In the genomic region with DNA sequence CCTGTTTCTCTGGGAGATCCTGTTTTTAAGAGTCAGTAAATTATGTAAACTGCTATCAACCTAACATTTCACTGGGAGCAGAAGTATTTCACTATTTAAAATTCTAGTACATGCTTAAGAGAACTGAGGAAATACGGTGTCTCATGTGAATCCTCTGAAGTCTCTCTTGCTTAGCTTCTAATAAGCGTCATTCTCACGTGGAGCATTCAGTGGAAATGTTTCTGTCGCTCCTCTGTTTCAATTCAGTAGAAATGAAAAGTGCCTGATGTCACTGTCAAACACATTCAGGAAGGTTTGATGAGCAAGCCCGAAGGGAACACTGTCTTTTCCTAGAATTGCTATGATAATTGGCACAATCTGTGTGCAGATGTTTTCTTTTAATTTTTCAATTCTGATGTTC, we compare ENCODE assay signal across 30 mouse cellular contexts.
DNase-seq lines count a peak whose midpoint lies in the region; ATAC-seq lines count a peak whose summit lies in the region.
"Had no signal": no experiment of that assay in that cellular context is flagged by ENCODE, and none has a peak within 500 bp of the region (broad histone marks: within the 10 kb centered on the region; RNA-seq: fewer than 3 reads in every experiment).

No protein-coding gene starts in this region.

- H3K9me3 ChIP-seq in midbrain, embryonic 15.5 days = no peaks in the 10 kb centered on the region
- H3K9me3 ChIP-seq in midbrain, embryonic 10.5 days (replicated peaks) = no peaks in the 10 kb centered on the region
- H3K9me3 ChIP-seq: embryonic facial prominence, embryonic 12.5 days; heart, embryonic 13.5 days; hindbrain, embryonic 10.5 days; intestine, embryonic 15.5 days had no signal

- WGBS in midbrain, embryonic 15.5 days = 54% methylated on average over 5 of the region's 5 CpGs
- WGBS in midbrain, embryonic 10.5 days = 85% methylated on average over 5 of the region's 5 CpGs

- H3K36me3 ChIP-seq in midbrain, embryonic 15.5 days (replicated peaks) = no peaks in the 10 kb centered on the region
- H3K36me3 ChIP-seq in midbrain, embryonic 10.5 days = no peaks in the 10 kb centered on the region
- H3K36me3 ChIP-seq: embryonic facial prominence, embryonic 12.5 days; heart, embryonic 13.5 days; hindbrain, embryonic 10.5 days; intestine, embryonic 15.5 days; neural tube, embryonic 15.5 days had no signal

- no peaks in the 10 kb centered on the region for H3K4me1 ChIP-seq in midbrain, embryonic 15.5 days
- H3K4me1 ChIP-seq in midbrain, embryonic 10.5 days = no peaks in the 10 kb centered on the region
- H3K4me1 ChIP-seq: embryonic facial prominence, embryonic 12.5 days; heart, embryonic 13.5 days; hindbrain, embryonic 10.5 days; intestine, embryonic 15.5 days; neural tube, embryonic 15.5 days had no signal

- no peak overlapping the region for H3K9ac ChIP-seq in midbrain, embryonic 15.5 days
- H3K9ac ChIP-seq: embryonic facial prominence, embryonic 12.5 days; heart, embryonic 13.5 days; intestine, embryonic 15.5 days; liver, embryonic 14.5 days; neural tube, embryonic 15.5 days had no signal

- H3K4me2 ChIP-seq in midbrain, embryonic 15.5 days = no peak overlapping the region
- H3K4me2 ChIP-seq: embryonic facial prominence, embryonic 12.5 days; heart, embryonic 13.5 days; intestine, embryonic 15.5 days; neural tube, embryonic 15.5 days had no signal

- ATAC-seq in frontal cortex, adult (ENCODE audit: low TSS enrichment) = 0 out of 2 replicates have a peak, but pooled peaks have one; percentile 24
- ATAC-seq in midbrain, embryonic 15.5 days (replicated peaks) = peak; percentile 58; the same call in 1 of the 2 replicates
- ATAC-seq: activated CD4-positive, CD25-positive, alpha-beta regulatory T cell, adult 4 months; hindbrain, embryonic 16.5 days; intestine, embryonic 15.5 days had no signal

- H3K27me3 ChIP-seq in midbrain, embryonic 15.5 days (replicated peaks) = no peaks in the 10 kb centered on the region
- H3K27me3 ChIP-seq in midbrain, embryonic 10.5 days (ENCODE audit: low read depth, poor library complexity, severe bottlenecking) = no peaks in the 10 kb centered on the region
- H3K27me3 ChIP-seq: embryonic facial prominence, embryonic 12.5 days; heart, embryonic 13.5 days; intestine, embryonic 15.5 days; neural tube, embryonic 15.5 days had no signal

- H3K4me3 ChIP-seq in midbrain, embryonic 15.5 days = no peak overlapping the region
- no peak overlapping the region for H3K4me3 ChIP-seq in midbrain, embryonic 10.5 days
- H3K4me3 ChIP-seq: embryonic facial prominence, embryonic 12.5 days; heart, embryonic 13.5 days; hindbrain, embryonic 10.5 days; intestine, embryonic 15.5 days; neural tube, embryonic 15.5 days had no signal

- 0 out of 2 replicates have a peak overlapping the region, but pooled peaks have one; percentile 20 for H3K27ac ChIP-seq in midbrain, embryonic 15.5 days
- no peak overlapping the region for H3K27ac ChIP-seq in midbrain, embryonic 10.5 days (replicated peaks)
- H3K27ac ChIP-seq: embryonic facial prominence, embryonic 12.5 days; heart, embryonic 13.5 days; hindbrain, embryonic 10.5 days; intestine, embryonic 15.5 days; liver, embryonic 14.5 days; macrophage; neural tube, embryonic 15.5 days had no signal

- DNase-seq in frontal cortex, postnatal 14 days (ENCODE audit: low spot score in 2 of 2) = no peak
- DNase-seq in midbrain, embryonic 10.5 days (ENCODE audit: low spot score) = no peak
- DNase-seq in brain, embryonic 18.5 days (ENCODE audit: low read depth, low spot score) = peak; percentile 16
- no peak for DNase-seq in MN1 (ENCODE audit: low spot score)
- DNase-seq: adrenal gland, adult 2 months; adrenal gland, postnatal 36 days; B cell, adult 2 months; cerebellum, adult 11 months; cerebellum, adult 9-10 months; cerebellum, postnatal 36 days; gastrocnemius, postnatal 10 days; heart, postnatal 10 days; kidney, adult 8-10 months; kidney, postnatal 10 days; layer of hippocampus, adult 9-11 months; liver; lung, adult 2 months; lung, postnatal 10 days; right cerebral cortex, postnatal 4 days had no signal
